Mouse (Mus musculus) heart, embryonic 11.5 days (tissue): ENCODE measurements at regions not wholly inside any gene's neighbourhood (a gene's known extent, or its start where the extent isn't known, plus 50 kb on each side); places are given as distances from the start of the nearest gene placed in this dataset.

Experiments
- ATAC-seq: fragments of 200-750 bp; cut with Nextera tagmentation; replicated peaks from 2 replicates; pipeline ENCODE4 v1.8.0; 2017; ENCODE audit warnings: moderate library complexity; ENCODE audit not compliant: insufficient number of reproducible peaks, low FRiP score, low TSS enrichment
- H3K27ac ChIP-seq: fragments of 300-500 bp; sonication (generic); 2 replicates; pipeline ENCODE4 v1.5.1; 2014; ENCODE audit warnings: mild to moderate bottlenecking, low read depth, low read length
- H3K27me3 ChIP-seq: fragments of 300-500 bp; sonication (generic); 2 replicates; pipeline ENCODE4 v1.6.1; 2014; ENCODE audit warnings: mild to moderate bottlenecking, low read length, mixed read lengths; ENCODE audit not compliant: control insufficient read depth, insufficient read depth
- H3K36me3 ChIP-seq: fragments of 300-500 bp; sonication (generic); 2 replicates; pipeline ENCODE4 v1.6.1; 2014; ENCODE audit warnings: mild to moderate bottlenecking, low read length, moderate library complexity, mixed read lengths; ENCODE audit not compliant: control insufficient read depth, insufficient read depth
- H3K4me1 ChIP-seq: fragments of 300-500 bp; sonication (generic); 2 replicates; pipeline ENCODE4 v1.6.1; 2014; ENCODE audit warnings: low read length; ENCODE audit not compliant: control insufficient read depth, insufficient read depth
- H3K4me2 ChIP-seq: fragments of 300-500 bp; sonication (generic); 2 replicates; pipeline ENCODE4 v1.6.1; 2014; ENCODE audit warnings: mild to moderate bottlenecking, moderate library complexity
- H3K4me3 ChIP-seq: fragments of 300-500 bp; sonication (generic); 2 replicates; pipeline ENCODE4 v1.5.1; 2014; ENCODE audit warnings: low read depth, low read length
- H3K9ac ChIP-seq: fragments of 300-500 bp; sonication (generic); 2 replicates; pipeline ENCODE4 v1.6.1; 2014; ENCODE audit warnings: mild to moderate bottlenecking, low read depth, low read length, moderate library complexity
- H3K9me3 ChIP-seq: fragments of 300-500 bp; sonication (generic); replicated peaks from 2 replicates; pipeline ENCODE4 v1.6.1; 2016; ENCODE audit warnings: low read length; ENCODE audit not compliant: control insufficient read depth
- WGBS: fragments of 180-500 bp; shearing (Covaris S2); extraction: QIAGEN DNeasy Blood & Tissue Kit; methylation state at CpG from one replicate; pipeline ENCODE4 v1.1.7; 2014; ENCODE audit not compliant: insufficient replicate concordance; 5-methylcytosine and 5-hydroxymethylcytosine counted together

DNA sequence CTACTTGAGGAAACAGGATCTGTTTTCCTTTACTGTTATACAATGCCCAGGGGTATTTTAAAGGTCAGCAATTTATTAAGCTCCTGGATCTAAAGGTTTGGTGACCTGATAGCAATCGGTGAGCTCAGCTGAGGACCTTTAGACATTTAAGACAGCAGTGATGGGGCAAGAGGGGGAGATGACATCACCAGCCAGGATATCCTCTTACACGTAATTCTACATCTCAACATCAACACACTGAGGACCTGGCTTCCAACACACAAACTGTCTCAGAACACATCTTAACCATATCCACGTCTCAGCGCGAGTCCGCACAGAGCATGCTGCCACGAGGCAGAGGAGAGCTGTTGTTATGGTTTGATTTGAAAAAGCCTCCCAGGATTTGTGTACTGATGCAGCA, 69.2 kb downstream of the Nhlrc3 start:
- Histone ChIP-seq H3K4me1 (peaks cover 6% of the 10 kb centered on the region; the same call in 1 of the 2 replicates), H3K4me2 (no peak overlapping the region), H3K9me3 (no peaks in the 10 kb centered on the region), H3K27ac (no peak overlapping the region), H3K4me3 (no peak overlapping the region), H3K9ac (no peak overlapping the region), H3K27me3 (no peaks in the 10 kb centered on the region), H3K36me3 (no peaks in the 10 kb centered on the region)
- 68% methylated on average over 7 of the region's 7 CpGs for WGBS
- no peak for ATAC-seq

DNA sequence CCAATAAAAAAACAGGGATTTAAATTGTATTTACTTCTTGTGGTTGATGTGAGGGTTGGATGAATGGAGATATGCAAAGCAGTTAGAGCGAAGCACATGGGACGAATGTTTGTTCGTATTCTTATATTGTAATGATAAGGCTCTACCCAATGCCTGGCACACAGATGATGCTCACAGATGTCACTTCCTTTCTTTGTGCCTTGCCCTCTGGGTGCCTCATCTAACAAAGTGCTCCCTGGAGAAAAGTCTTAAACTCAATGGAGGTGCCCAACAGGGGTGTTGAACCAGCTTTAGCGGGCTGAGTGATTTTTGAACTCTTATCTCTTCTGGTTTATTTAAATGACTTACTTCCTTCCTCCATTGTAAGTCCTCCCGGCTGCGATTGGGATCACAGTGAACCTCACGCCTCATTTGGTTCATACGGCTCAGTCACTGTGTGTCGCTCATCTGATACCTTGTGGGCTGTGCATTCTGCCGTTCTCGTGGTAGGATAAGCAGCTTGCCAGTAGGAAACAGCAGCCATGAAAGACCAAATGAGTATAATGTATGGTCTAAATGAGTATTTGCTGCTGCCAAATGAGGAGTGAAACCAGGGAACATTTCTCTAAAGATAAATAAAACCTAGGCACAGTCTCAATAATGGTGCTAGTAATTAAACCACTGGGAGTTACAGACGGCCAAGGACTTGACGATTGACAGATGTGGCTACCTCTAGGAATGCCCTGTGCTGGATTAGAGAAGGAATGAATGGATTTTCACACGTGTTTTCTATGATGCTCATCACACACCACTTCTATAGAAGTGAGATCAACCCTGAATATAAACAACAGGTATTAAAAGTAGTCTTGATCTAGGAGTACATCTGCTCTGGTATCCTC, 81.2 kb downstream of the Nhlrc3 start:
- Histone ChIP-seq H3K4me1 (no peaks in the 10 kb centered on the region), H3K9me3 (no peaks in the 10 kb centered on the region), H3K36me3 (no peaks in the 10 kb centered on the region), H3K27me3 (no peaks in the 10 kb centered on the region), H3K27ac (no peak overlapping the region), H3K9ac (no peak overlapping the region), H3K4me3 (no peak overlapping the region), H3K4me2 (no peak overlapping the region)
- ATAC-seq = no peak
- 62% methylated on average over 14 of the region's 14 CpGs for WGBS

DNA sequence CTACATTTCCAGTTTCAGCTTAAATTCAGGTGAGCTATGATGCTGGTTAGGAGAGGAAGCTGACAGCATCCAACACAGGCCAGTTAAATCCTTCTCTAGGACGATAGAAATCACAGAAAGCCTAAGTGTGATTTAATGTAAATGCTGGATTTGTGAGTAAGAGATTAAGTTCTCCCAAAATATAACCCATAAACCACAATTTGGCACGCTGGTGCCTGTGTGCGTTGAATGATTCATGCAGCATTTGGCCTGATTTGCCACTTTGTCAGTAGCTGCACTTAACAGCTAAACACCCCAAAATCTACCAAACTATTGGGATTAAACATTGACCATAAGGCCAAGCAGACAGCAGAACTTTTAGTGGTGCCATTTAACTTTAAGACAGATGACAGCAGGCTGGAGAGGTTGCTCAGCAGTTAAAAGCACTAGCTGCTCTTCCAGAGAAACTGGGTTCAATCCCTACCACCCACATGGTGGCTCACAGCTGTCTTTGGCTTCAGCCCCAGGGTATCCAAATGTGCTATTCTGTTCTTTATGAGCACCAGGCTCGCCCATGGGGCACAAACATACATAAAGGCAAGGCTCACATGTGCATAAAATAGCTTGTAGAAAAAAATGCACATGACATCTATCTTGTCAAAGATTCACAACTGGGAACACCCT, 83.5 kb downstream of the Nhlrc3 start:
- Histone ChIP-seq H3K4me2 (no peak overlapping the region), H3K27me3 (no peaks in the 10 kb centered on the region), H3K36me3 (no peaks in the 10 kb centered on the region), H3K4me1 (no peaks in the 10 kb centered on the region), H3K4me3 (no peak overlapping the region), H3K9ac (no peak overlapping the region), H3K9me3 (no peaks in the 10 kb centered on the region), H3K27ac (no peak overlapping the region)
- ATAC-seq = no peak
- WGBS = 71% methylated on average over 4 of the region's 4 CpGs

DNA sequence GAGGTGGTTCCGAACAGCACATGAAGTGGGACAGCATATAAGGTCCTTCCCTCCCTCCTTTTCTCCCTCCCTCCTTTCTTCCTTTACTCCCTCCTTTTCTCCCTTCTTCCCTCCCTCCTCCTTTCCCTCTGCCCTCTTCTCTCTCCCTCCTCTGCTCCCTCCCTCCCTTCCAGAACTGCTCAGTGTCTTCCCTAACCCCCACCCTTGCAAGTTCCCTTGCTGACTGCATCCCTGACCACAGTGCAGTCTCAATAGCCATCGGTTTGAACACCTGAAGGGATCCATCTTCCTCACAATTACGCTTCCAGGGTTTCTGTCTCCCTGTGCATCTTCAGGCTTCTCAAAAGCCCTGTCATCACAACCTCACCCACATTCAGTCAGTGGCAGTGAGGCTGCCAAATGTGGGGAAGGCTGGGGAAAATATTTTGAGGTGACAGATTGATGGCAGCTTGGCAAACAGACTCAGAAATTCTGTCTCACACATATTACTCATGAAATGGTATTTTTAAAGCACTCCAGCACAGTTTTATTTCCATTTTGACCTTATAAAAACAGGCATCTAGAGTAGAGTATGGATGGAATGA, 86.2 kb downstream of the Nhlrc3 start:
- Histone ChIP-seq H3K4me3 (no peak overlapping the region), H3K4me2 (no peak overlapping the region), H3K4me1 (no peaks in the 10 kb centered on the region), H3K9me3 (no peaks in the 10 kb centered on the region), H3K9ac (no peak overlapping the region), H3K36me3 (no peaks in the 10 kb centered on the region), H3K27me3 (no peaks in the 10 kb centered on the region), H3K27ac (no peak overlapping the region)
- WGBS = 68% methylated on average over 3 of the region's 3 CpGs
- no peak for ATAC-seq

DNA sequence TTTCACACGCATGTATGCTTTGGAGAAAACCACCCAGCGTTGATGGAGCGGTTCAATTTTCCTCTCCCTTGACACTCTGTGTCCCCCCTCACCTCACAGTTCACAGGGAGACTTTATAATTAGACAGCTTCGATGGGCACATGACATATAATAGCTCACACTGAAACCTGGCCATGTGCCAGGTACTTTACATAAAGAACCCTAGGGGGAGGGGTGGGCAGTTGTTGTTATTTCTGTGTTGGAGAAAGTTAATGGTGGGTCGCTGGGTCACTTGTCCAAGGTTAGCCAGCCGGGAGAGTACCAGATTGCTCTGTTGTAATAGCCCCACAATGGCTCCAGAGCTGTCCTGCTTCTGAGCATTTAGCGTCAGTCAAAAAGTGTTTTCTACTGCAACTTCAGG, 90.2 kb downstream of the Nhlrc3 start:
- Histone ChIP-seq H3K9me3 (peaks cover 2% of the 10 kb centered on the region; the same call in 1 of the 2 replicates), H3K27ac (no peak overlapping the region), H3K4me3 (no peak overlapping the region), H3K4me2 (no peak overlapping the region), H3K27me3 (no peaks in the 10 kb centered on the region), H3K36me3 (no peaks in the 10 kb centered on the region), H3K4me1 (no peaks in the 10 kb centered on the region), H3K9ac (no peak overlapping the region)
- no peak for ATAC-seq
- WGBS = 59% methylated on average over 7 of the region's 7 CpGs

DNA sequence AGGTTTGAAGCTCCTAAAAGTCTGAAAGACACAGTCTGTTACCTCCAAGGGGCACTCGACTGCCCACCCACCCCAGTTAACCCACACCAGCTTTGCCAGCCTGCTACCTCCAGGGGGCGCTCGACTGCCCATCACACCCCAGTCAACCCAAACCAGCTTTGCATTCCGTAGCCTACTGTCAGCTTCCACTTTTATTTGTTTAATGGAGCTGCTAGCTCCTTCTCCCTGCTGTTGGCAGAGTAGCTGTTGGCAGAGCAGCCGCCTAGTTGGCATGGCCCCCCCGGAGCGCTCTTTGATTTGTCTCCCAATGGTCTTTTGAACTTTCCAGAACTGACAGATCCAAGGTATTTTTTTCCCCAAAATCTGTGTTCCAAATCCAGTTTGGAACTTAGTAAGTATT, 91.2 kb downstream of the Nhlrc3 start:
- H3K4me1 ChIP-seq = no peaks in the 10 kb centered on the region
- H3K27ac ChIP-seq = no peak overlapping the region
- no peak overlapping the region for H3K4me2 ChIP-seq
- no peak for ATAC-seq
- WGBS = 68% methylated on average over 7 of the region's 7 CpGs
- no peaks in the 10 kb centered on the region for H3K36me3 ChIP-seq
- H3K27me3 ChIP-seq = no peaks in the 10 kb centered on the region
- H3K4me3 ChIP-seq = no peak overlapping the region
- peaks cover 2% of the 10 kb centered on the region; the same call in 1 of the 2 replicates for H3K9me3 ChIP-seq
- no peak overlapping the region for H3K9ac ChIP-seq

DNA sequence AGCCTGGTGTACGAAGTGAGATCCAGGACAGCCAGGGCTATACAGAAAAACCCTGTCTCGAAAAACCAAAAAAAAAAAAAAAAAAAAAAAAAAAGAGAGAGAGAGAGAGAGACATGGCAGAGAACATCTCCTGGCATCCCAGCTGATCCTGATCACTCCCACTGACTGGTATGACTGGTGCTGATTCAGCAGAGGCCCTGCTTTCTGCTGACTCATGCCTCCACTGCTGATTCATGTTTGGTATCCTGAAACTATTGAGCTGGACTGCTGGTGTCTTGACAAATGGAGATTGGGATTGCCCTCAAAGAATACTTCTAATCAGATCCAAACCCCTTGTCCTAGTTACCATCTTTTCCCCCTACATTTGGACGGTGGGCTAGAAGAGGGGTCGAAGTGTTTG, 101.9 kb downstream of the Nhlrc3 start:
- WGBS = 70% methylated on average over 4 of the region's 4 CpGs
- ATAC-seq = no peak
- H3K36me3 ChIP-seq = no peaks in the 10 kb centered on the region
- H3K4me1 ChIP-seq = no peaks in the 10 kb centered on the region
- no peaks in the 10 kb centered on the region for H3K27me3 ChIP-seq
- no peak overlapping the region for H3K9ac ChIP-seq
- no peak overlapping the region for H3K4me2 ChIP-seq
- H3K27ac ChIP-seq = no peak overlapping the region
- no peaks in the 10 kb centered on the region; the same call in 1 of the 2 replicates for H3K9me3 ChIP-seq
- no peak overlapping the region for H3K4me3 ChIP-seq

DNA sequence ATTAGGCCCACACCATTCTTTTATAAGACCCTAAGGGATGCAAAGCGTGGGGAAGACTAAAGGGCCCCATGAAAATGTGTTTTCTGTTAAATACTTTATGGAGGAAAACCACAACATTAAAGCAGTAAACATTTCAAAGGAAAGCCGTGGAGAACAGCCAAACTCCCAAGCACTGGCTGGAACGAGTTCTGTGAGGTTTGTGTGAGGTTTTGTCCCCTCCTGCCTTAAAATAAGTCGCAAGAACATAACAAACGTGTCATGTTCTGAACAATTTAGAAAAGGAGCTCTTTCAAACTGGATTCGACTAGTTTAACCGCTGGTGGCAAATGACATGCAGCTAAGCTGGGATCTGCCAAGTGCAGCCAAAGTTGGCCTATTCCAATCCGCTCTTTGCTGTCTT, 109.4 kb downstream of the Nhlrc3 start:
- Histone ChIP-seq H3K27me3 (no peaks in the 10 kb centered on the region), H3K4me3 (no peak overlapping the region), H3K27ac (no peak overlapping the region), H3K36me3 (no peaks in the 10 kb centered on the region), H3K9me3 (no peaks in the 10 kb centered on the region), H3K4me2 (no peak overlapping the region), H3K9ac (no peak overlapping the region), H3K4me1 (no peaks in the 10 kb centered on the region)
- WGBS = 77% methylated on average over 8 of the region's 8 CpGs
- ATAC-seq = no peak
